In genomic region chr3:121699401-121699800, GRCm38 (mm10) we compare ENCODE assay signal across 25 mouse cellular contexts. TPM values are rescaled to one million over a fixed set of nuclear protein-coding genes. Genes with fewer than 3 reads are reported as not detected.
DNase-seq lines count a peak whose midpoint lies in the region; ATAC-seq and TF ChIP-seq lines count a peak whose summit lies in the region.
"Had no signal": no experiment of that assay in that cellular context is flagged by ENCODE, and none has a peak within 500 bp of the region (broad histone marks: within the 10 kb centered on the region; RNA-seq: fewer than 3 reads in every experiment).

No protein-coding gene starts in this region.

- ATAC-seq in forebrain, embryonic 15.5 days (replicated peaks), result 0 out of 2 replicates have a peak, but pooled peaks have one; percentile 3
- ATAC-seq in neural tube, embryonic 13.5 days (ENCODE audit: low read depth), result peak; percentile 21
- ATAC-seq: intestine, postnatal 0 days had no signal

- no peak overlapping the region for H3K4me3 ChIP-seq in gastrocnemius, adult 2 months
- no peak overlapping the region for H3K4me3 ChIP-seq in forebrain, embryonic 15.5 days
- no peak overlapping the region for H3K4me3 ChIP-seq in midbrain, embryonic 10.5 days
- no peak overlapping the region for H3K4me3 ChIP-seq in neural tube, embryonic 13.5 days
- H3K4me3 ChIP-seq in cerebellum, adult 2 months (replicated peaks; ENCODE audit: insufficient read depth, low read depth, low read length), result no peak overlapping the region
- H3K4me3 ChIP-seq: embryonic facial prominence, embryonic 13.5 days; lung, embryonic 15.5 days had no signal

- H3K36me3 ChIP-seq in forebrain, embryonic 15.5 days, result no peaks in the 10 kb centered on the region
- no peaks in the 10 kb centered on the region for H3K36me3 ChIP-seq in midbrain, embryonic 10.5 days
- H3K36me3 ChIP-seq in neural tube, embryonic 13.5 days, result no peaks in the 10 kb centered on the region
- H3K36me3 ChIP-seq: embryonic facial prominence, embryonic 13.5 days; lung, embryonic 15.5 days had no signal

- H3K4me2 ChIP-seq in forebrain, embryonic 15.5 days (replicated peaks), result no peak overlapping the region
- H3K4me2 ChIP-seq in neural tube, embryonic 13.5 days, result no peak overlapping the region
- H3K4me2 ChIP-seq: embryonic facial prominence, embryonic 13.5 days; heart, embryonic 11.5 days; liver, embryonic 11.5 days; lung, embryonic 15.5 days had no signal

- intact Hi-C loops in gastrocnemius, adult 2 months (cut with DNase I), result no loop called here

- H3K9ac ChIP-seq in forebrain, embryonic 15.5 days (replicated peaks), result no peak overlapping the region
- no peak overlapping the region for H3K9ac ChIP-seq in neural tube, embryonic 13.5 days
- H3K9ac ChIP-seq: embryonic facial prominence, embryonic 13.5 days; lung, embryonic 15.5 days had no signal

- TF ChIP-seq CTCF in gastrocnemius, adult 2 months (IDR thresholded peaks at IDR 0.05), result no peak
- TF ChIP-seq CTCF in cerebellum, adult 2 months (IDR thresholded peaks at IDR 0.05; ENCODE audit: borderline replicate concordance, insufficient read depth, low read depth, low read length), result no peak

- no peak for DNase-seq in gastrocnemius, adult 2 months
- DNase-seq in gastrocnemius, postnatal 10 days, result no peak
- no peak for DNase-seq in midbrain, embryonic 10.5 days (ENCODE audit: low spot score)
- no peak for DNase-seq in cerebellum, adult 2 months
- DNase-seq in thymus, postnatal 0 days (ENCODE audit: low spot score), result no peak
- no peak for DNase-seq in retina, embryonic 14.5 days (ENCODE audit: low spot score)
- DNase-seq: adrenal gland, postnatal 25 days; gastrocnemius, postnatal 25 days; kidney, postnatal 25 days; left cerebral cortex, postnatal 4 days; retina, postnatal 1 day had no signal

- H3K9me3 ChIP-seq in forebrain, embryonic 15.5 days, result no peaks in the 10 kb centered on the region
- H3K9me3 ChIP-seq in midbrain, embryonic 10.5 days (replicated peaks), result no peaks in the 10 kb centered on the region
- H3K9me3 ChIP-seq in neural tube, embryonic 13.5 days, result no peaks in the 10 kb centered on the region
- H3K9me3 ChIP-seq: embryonic facial prominence, embryonic 13.5 days; lung, embryonic 15.5 days had no signal

- H3K4me1 ChIP-seq in forebrain, embryonic 15.5 days, result peaks cover 25% of the 10 kb centered on the region
- H3K4me1 ChIP-seq in midbrain, embryonic 10.5 days, result peaks cover 42% of the 10 kb centered on the region
- H3K4me1 ChIP-seq in neural tube, embryonic 13.5 days (replicated peaks), result peaks cover 42% of the 10 kb centered on the region
- peaks cover 2% of the 10 kb centered on the region; the same call in 1 of the 2 replicates for H3K4me1 ChIP-seq in cerebellum, adult 2 months (ENCODE audit: control insufficient read depth, insufficient read depth, low read length)

- H3K27me3 ChIP-seq in forebrain, embryonic 15.5 days, result no peaks in the 10 kb centered on the region
- H3K27me3 ChIP-seq in midbrain, embryonic 10.5 days (ENCODE audit: low read depth, poor library complexity, severe bottlenecking), result peaks cover 4% of the 10 kb centered on the region
- no peaks in the 10 kb centered on the region for H3K27me3 ChIP-seq in neural tube, embryonic 13.5 days
- no peaks in the 10 kb centered on the region; the same call in 1 of the 2 replicates for H3K27me3 ChIP-seq in cerebellum, adult 2 months (ENCODE audit: control insufficient read depth, insufficient read depth, low read length)
- H3K27me3 ChIP-seq: CH12.LX; embryonic facial prominence, embryonic 13.5 days; lung, embryonic 15.5 days had no signal

- WGBS in forebrain, embryonic 15.5 days, result 62% methylated on average over 4 of the region's 4 CpGs
- WGBS in midbrain, embryonic 10.5 days, result 88% methylated on average over 4 of the region's 4 CpGs
- 86% methylated on average over 4 of the region's 4 CpGs for WGBS in neural tube, embryonic 13.5 days
- 74% methylated on average over 4 of the region's 4 CpGs for WGBS in cerebellum, adult 2 months

- H3K27ac ChIP-seq in gastrocnemius, adult 2 months, result peak overlapping the region; percentile 12; the same call in 1 of the 2 replicates
- peak overlapping the region; percentile 94 for H3K27ac ChIP-seq in forebrain, embryonic 15.5 days (replicated peaks)
- H3K27ac ChIP-seq in midbrain, embryonic 10.5 days (replicated peaks), result peak overlapping the region; percentile 82
- H3K27ac ChIP-seq in neural tube, embryonic 13.5 days (replicated peaks), result peak overlapping the region; percentile 88
- no peak overlapping the region for H3K27ac ChIP-seq in cerebellum, adult 2 months (ENCODE audit: insufficient read depth, low read length)
- H3K27ac ChIP-seq: lung, embryonic 15.5 days had no signal

- TF ChIP-seq POLR2A in cerebellum, adult 2 months (IDR thresholded peaks at IDR 0.05; ENCODE audit: borderline replicate concordance, insufficient read depth, low read length), result no peak

RNA-seq across cellular contexts. Expression of gene F3, which starts 23.9 kb away (rescaled TPM):
- 1 to 10 TPM; 5.7 to 6.1 TPM for total RNA-seq in gastrocnemius, adult 2 months (2021)
- 1 to 10 TPM; 6.0 to 6.7 TPM for total RNA-seq in gastrocnemius, postnatal 10 days (2021)
- 8.3 and 8.9 TPM in 2 replicates for polyA plus RNA-seq in forebrain, embryonic 15.5 days (2015; fragmentation: Nextera tagmentation; extraction: Ambion mirVana)
- 4.6 and 5.8 TPM in 2 replicates for polyA plus RNA-seq in midbrain, embryonic 10.5 days (2016; fragmentation: Nextera tagmentation; extraction: Ambion mirVana)
- 4.4 and 4.5 TPM in 2 replicates for polyA plus RNA-seq in neural tube, embryonic 13.5 days (2015; fragmentation: Nextera tagmentation; extraction: Ambion mirVana)
- 56.6 and 66.9 TPM in 2 replicates for polyA plus RNA-seq in cerebellum, adult 2 months (2012; rRNA removed)
- polyA plus RNA-seq in thymus, postnatal 0 days (2015; fragmentation: Nextera tagmentation; extraction: Ambion mirVana), result 3.6 and 5.5 TPM in 2 replicates

RNA-seq across cellular contexts. Expression of gene 4930432M17Rik, which starts 28.8 kb away (rescaled TPM):
- not detected for total RNA-seq in gastrocnemius, adult 2 months (2021)
- total RNA-seq in gastrocnemius, postnatal 10 days (2021), result not detected
- polyA plus RNA-seq in forebrain, embryonic 15.5 days (2015; fragmentation: Nextera tagmentation; extraction: Ambion mirVana), result not detected in 2 replicates
- polyA plus RNA-seq in midbrain, embryonic 10.5 days (2016; fragmentation: Nextera tagmentation; extraction: Ambion mirVana), result not detected in 2 replicates
- polyA plus RNA-seq in neural tube, embryonic 13.5 days (2015; fragmentation: Nextera tagmentation; extraction: Ambion mirVana), result not detected in 2 replicates
- polyA plus RNA-seq in cerebellum, adult 2 months (2012; rRNA removed), result not detected in 2 replicates
- not detected in 2 replicates for polyA plus RNA-seq in thymus, postnatal 0 days (2015; fragmentation: Nextera tagmentation; extraction: Ambion mirVana)
- total RNA-seq: adrenal gland, postnatal 25 days; CH12.LX; common myeloid progenitor, adult 5-6 weeks; gastrocnemius, postnatal 25 days; heart, postnatal 25 days; layer of hippocampus, postnatal 25 days; left cerebral cortex, postnatal 4 days; megakaryocyte progenitor cell, adult 5-6 weeks had no signal
- polyA plus RNA-seq: embryonic facial prominence, embryonic 13.5 days; heart, embryonic 11.5 days; intestine, postnatal 0 days; liver, embryonic 11.5 days; lung, embryonic 15.5 days; small intestine, adult 2 months; stomach, embryonic 14.5 days had no signal
